Mouse (Mus musculus): ENCODE results near the gene Gm8453.
"Not testable (repeated sequence)": the region's sequence is repeated elsewhere in the genome, so short reads cannot be mapped to it uniquely, and the experiment has no call there.

The Gm8453 gene

GRCm38 (mm10) chr7:22229384-22229783 is at the start of gene Gm8453:
Gene Gm8453, minus strand, starts transcription at chr7:22229484.
- DNase-seq (ENCODE audit: low spot score) = not testable (repeated sequence)

DNA sequence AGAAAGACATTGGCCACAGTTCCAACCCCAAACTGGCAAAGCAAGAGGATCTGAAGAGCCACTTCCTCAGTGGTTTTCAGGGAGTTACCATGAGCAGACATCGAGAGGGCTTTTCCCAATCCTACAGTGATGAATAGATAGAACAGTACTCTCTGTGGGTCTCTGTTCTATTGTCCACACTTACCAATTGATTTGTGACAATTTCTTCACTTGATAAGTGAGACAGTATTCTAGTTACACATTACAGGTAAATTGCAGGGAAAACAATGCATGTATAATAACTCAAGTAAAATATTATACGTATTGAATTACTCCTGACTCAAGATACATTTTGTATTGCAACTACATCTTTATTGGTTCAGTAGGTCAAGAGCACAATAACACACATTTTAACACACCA is 28.1 kb downstream of the Gm8453 start, which contains the start of gene Gm8653:
Gene Gm8653 (minus strand): TSS at position 101 of the 400 bp plus-strand sequence.
- DNase-seq (ENCODE audit: low spot score) = not testable (repeated sequence)

GRCm38 (mm10) chr7:22189077-22189476 is 40.2 kb downstream of the Gm8453 start, which contains the start of gene Vmn1r143:
Gene Vmn1r143, plus strand, starts transcription at chr7:22189377.
- not testable (repeated sequence) for DNase-seq (ENCODE audit: low spot score)

All from lung, postnatal 25 days (tissue).